Mouse (Mus musculus) CH12.LX (cell line): ENCODE data around the gene Acot13. TPM values are rescaled to one million over a fixed set of nuclear protein-coding genes. Genes with fewer than 3 reads are reported as not detected.

Source experiments
- DNase-seq: peaks from one replicate; pipeline ENCODE4 v3.0.0-alpha.2; 2013; ENCODE audit errors: extremely low read depth
- H3K27ac ChIP-seq: 2 replicates; pipeline ENCODE4 v1.5.1; 2012; ENCODE audit warnings: low read depth, mild to moderate bottlenecking, control low read depth, moderate library complexity; ENCODE audit not compliant: insufficient read depth
- H3K27me3 ChIP-seq: replicated peaks from 2 replicates; pipeline ENCODE3; 2012; ENCODE audit warnings: inconsistent platforms
- H3K36me3 ChIP-seq, 2 experiments: replicated peaks in 1 of 2; 2 replicates each; pipeline versions ENCODE3 to v1.6.1; 2012; ENCODE audit warnings: inconsistent platforms in 1 of 2, low read length in 1 of 2, mild to moderate bottlenecking in 1 of 2, mixed read lengths in 1 of 2, moderate library complexity in 1 of 2; ENCODE audit not compliant: control insufficient read depth in 1 of 2, insufficient read depth in 1 of 2
- H3K4me1 ChIP-seq, 2 experiments: 2 replicates each; pipeline ENCODE4 v1.6.1; 2012; ENCODE audit warnings: inconsistent platforms in 1 of 2, moderate library complexity in 1 of 2; ENCODE audit not compliant: insufficient read depth in 2 of 2, control insufficient read depth in 1 of 2
- H3K4me2 ChIP-seq: 2 replicates; pipeline ENCODE4 v1.6.1; 2012; ENCODE audit warnings: low read depth, mild to moderate bottlenecking, control low read depth; ENCODE audit not compliant: poor library complexity, insufficient read depth, severe bottlenecking
- H3K4me3 ChIP-seq, 3 experiments: fragments of 150-350 bp in 1 of 3; sonication (generic) in 1 of 3; replicated peaks in 1 of 3; 2 replicates each; pipeline versions ENCODE3 to v1.5.1; 2011 to 2012; ENCODE audit warnings: low read depth in 2 of 3, low read length in 2 of 3, mild to moderate bottlenecking in 2 of 3, moderate library complexity in 2 of 3, control low read depth in 1 of 3, improper control_type of control experiment in 1 of 3, inconsistent platforms in 1 of 3, mixed read lengths in 1 of 3; ENCODE audit not compliant: poor library complexity in 1 of 3
- H3K79me2 ChIP-seq: replicated peaks from 2 replicates; pipeline ENCODE4 v1.6.1; 2012; ENCODE audit warnings: mild to moderate bottlenecking, moderate library complexity; ENCODE audit not compliant: control insufficient read depth, poor library complexity, insufficient read depth, severe bottlenecking; ENCODE audit errors: extremely low read depth
- H3K9ac ChIP-seq: 2 replicates; pipeline ENCODE4 v1.6.1; 2012; ENCODE audit warnings: low read depth, mild to moderate bottlenecking, control low read depth, moderate library complexity; ENCODE audit not compliant: insufficient read depth
- H3K9me3 ChIP-seq: replicated peaks from 2 replicates; pipeline ENCODE3; 2012; ENCODE audit warnings: low read length, inconsistent platforms, mixed read lengths
- BHLHE40 ChIP-seq: IDR thresholded peaks from 2 replicates; pipeline ENCODE4 v1.6.1; 2011; ENCODE audit warnings: mild to moderate bottlenecking, low read depth, low read length, improper control_type of control experiment
- CHD2 ChIP-seq: IDR thresholded peaks from 2 replicates; pipeline ENCODE4 v1.6.1; 2011; ENCODE audit warnings: low read length, improper control_type of control experiment
- E2F4 ChIP-seq: IDR thresholded peaks from 2 replicates; pipeline ENCODE4 v1.6.1; 2011; ENCODE audit warnings: low read depth, low read length, improper control_type of control experiment; ENCODE audit not compliant: insufficient replicate concordance
- EP300 ChIP-seq: IDR thresholded peaks from 2 replicates; pipeline ENCODE4 v1.6.1; 2011; ENCODE audit warnings: low read length, improper control_type of control experiment
- ETS1 ChIP-seq: conservative IDR thresholded peaks from 2 replicates; pipeline ENCODE4 v1.6.1; 2012; ENCODE audit warnings: low read depth, mild to moderate bottlenecking, inconsistent platforms, low read length, improper control_type of control experiment, moderate library complexity
- HCFC1 ChIP-seq: IDR thresholded peaks from 2 replicates; pipeline ENCODE4 v1.6.1; 2012; ENCODE audit warnings: low read depth, mild to moderate bottlenecking, inconsistent platforms, low read length, improper control_type of control experiment
- JUN ChIP-seq: IDR thresholded peaks from 2 replicates; pipeline ENCODE4 v1.6.1; 2011; ENCODE audit warnings: low read depth, mild to moderate bottlenecking, low read length, improper control_type of control experiment, moderate library complexity; ENCODE audit not compliant: insufficient read depth
- JUND ChIP-seq: conservative IDR thresholded peaks from 2 replicates; pipeline ENCODE4 v1.6.1; 2011; ENCODE audit warnings: low read depth, low read length, improper control_type of control experiment
- MAFK ChIP-seq: IDR thresholded peaks from 2 replicates; pipeline ENCODE4 v1.6.1; 2011; ENCODE audit warnings: low read length, improper control_type of control experiment; ENCODE audit not compliant: insufficient replicate concordance
- MAX ChIP-seq: IDR thresholded peaks from 2 replicates; pipeline ENCODE4 v1.6.1; 2011; ENCODE audit warnings: low read length, improper control_type of control experiment
- MAZ ChIP-seq: IDR thresholded peaks from 2 replicates; pipeline ENCODE4 v1.6.1; 2012; ENCODE audit warnings: low read depth, mild to moderate bottlenecking, inconsistent platforms, low read length, improper control_type of control experiment, moderate library complexity
- MYC ChIP-seq: IDR thresholded peaks from 2 replicates; pipeline ENCODE4 v1.6.1; 2011; ENCODE audit warnings: low read depth, mild to moderate bottlenecking, improper control_type of control experiment, low read length
- NELFE ChIP-seq: IDR thresholded peaks from 2 replicates; pipeline ENCODE4 v1.6.1; 2011; ENCODE audit warnings: low read depth, low read length, improper control_type of control experiment
- POLR2A ChIP-seq: IDR thresholded peaks from 2 replicates; pipeline ENCODE4 v1.6.1; 2011; ENCODE audit warnings: low read depth, mild to moderate bottlenecking, improper control_type of control experiment, low read length
- RAD21 ChIP-seq: IDR thresholded peaks from 2 replicates; pipeline ENCODE4 v1.6.1; 2011; ENCODE audit warnings: low read depth, mild to moderate bottlenecking, low read length, improper control_type of control experiment, moderate library complexity
- SMC3 ChIP-seq: IDR thresholded peaks from 2 replicates; pipeline ENCODE4 v1.6.1; 2011; ENCODE audit warnings: low read depth, low read length, improper control_type of control experiment
- UBTF ChIP-seq: IDR thresholded peaks from 2 replicates; pipeline ENCODE4 v1.6.1; 2012; ENCODE audit warnings: low read depth, mild to moderate bottlenecking, inconsistent platforms, low read length, improper control_type of control experiment, moderate library complexity
- USF1 ChIP-seq: IDR thresholded peaks from 2 replicates; pipeline ENCODE4 v1.6.1; 2014; ENCODE audit warnings: low read depth, mild to moderate bottlenecking, inconsistent platforms, low read length, improper control_type of control experiment
- ZC3H11A ChIP-seq: IDR thresholded peaks from 2 replicates; pipeline ENCODE4 v1.6.1; 2012; ENCODE audit warnings: low read depth, mild to moderate bottlenecking, inconsistent platforms, low read length, improper control_type of control experiment
- ZKSCAN1 ChIP-seq: IDR thresholded peaks from 2 replicates; pipeline ENCODE4 v1.6.1; 2012; ENCODE audit warnings: low read depth, inconsistent platforms, low read length, improper control_type of control experiment, borderline replicate concordance
- dilution Hi-C: fragments of 300-500 bp; cut with MboI; formaldehyde crosslinking; loops from 2 replicates; pipeline ENCODE4 v1.14.3; 2020; ENCODE audit warnings: low sequenced_read_pairs; ENCODE audit not compliant: extremely low pct_unique_long_range_greater_than_20kb, extremely low pct_ligation_motif_present
- in situ Hi-C: fragments of 300-500 bp; cut with MboI; formaldehyde crosslinking; loops from 3 replicates; pipeline ENCODE4 v1.14.3; 2019; ENCODE audit warnings: low sequenced_read_pairs, low pct_ligation_motif_present, low pct_unique_long_range_greater_than_20kb, mixed read lengths
- polyA plus RNA-seq: library from polyadenylated mRNA; unstranded; fragments of >175 nt; gene quantifications from 2 replicates; pipeline ENCODE4 v1.2.1, GENCODE M21; 2012; ENCODE audit warnings: low read depth; ENCODE audit not compliant: insufficient read length
- total RNA-seq, 2 experiments: library from RNA; depleted of rRNA; stranded (reverse); fragments of 300-350 nt in 1 of 2; fragments of >200 nt in 1 of 2; gene quantifications; 2 replicates each; pipeline ENCODE4 v1.2.3; 2012 to 2014

Acot13 gene
- total and polyA plus RNA-seq, 3 experiments = 37.1 to 50.5 (median 45.5) TPM

DNA sequence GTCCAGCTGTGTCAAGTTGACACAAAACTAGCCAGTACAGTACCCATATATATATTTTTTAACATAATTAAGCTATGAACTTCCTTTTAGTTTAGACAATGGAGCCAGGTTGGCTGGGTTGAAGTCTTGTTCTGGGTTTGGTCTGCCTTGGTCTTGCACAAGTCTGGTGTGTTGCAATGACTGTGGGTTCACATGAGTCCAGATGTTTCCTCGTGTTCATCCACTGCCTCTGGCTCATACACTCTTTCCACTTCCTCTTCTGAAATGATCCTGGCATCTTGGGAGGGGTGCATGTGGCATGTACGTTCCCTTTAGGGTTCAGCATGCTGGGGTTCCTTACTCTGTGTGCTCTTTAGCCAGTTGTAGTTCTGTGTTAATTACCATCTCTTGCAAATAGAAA lies 40.0 kb downstream of the Acot13 start:
- dilution Hi-C loops = no loop called here
- no peak overlapping the region for H3K4me3 ChIP-seq

DNA sequence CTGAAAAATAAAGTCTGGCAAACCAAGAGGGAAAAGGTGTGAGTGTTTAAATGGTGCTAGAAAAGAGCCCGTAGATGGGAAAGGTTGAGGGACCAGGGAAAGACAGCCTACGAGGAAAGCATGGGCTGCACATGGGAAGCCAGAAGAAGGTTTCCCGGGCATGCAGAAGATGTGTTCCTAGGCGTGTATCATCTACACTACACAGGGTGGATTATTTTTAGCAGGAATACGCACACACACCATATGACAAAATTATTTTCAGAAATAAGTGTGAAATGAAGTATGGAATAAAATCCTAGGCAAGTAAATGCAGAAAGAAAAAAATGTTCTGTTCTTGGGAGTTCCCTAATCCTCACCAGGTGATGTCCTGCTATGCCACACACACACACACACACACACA lies 43.9 kb downstream of the Acot13 start:
- no peak for TF ChIP-seq POLR2A
- no peak for TF ChIP-seq MAFK
- TF ChIP-seq NELFE = no peak
- TF ChIP-seq BHLHE40 = no peak
- TF ChIP-seq RAD21 = no peak
- TF ChIP-seq MAZ = no peak
- TF ChIP-seq ETS1 = no peak
- TF ChIP-seq E2F4 = no peak
- Histone ChIP-seq H3K4me3 (no peak overlapping the region), H3K79me2 (no peaks in the 10 kb centered on the region), H3K4me2 (no peak overlapping the region), H3K9ac (no peak overlapping the region), H3K27ac (no peak overlapping the region), H3K36me3 (no peaks in the 10 kb centered on the region), H3K27me3 (no peaks in the 10 kb centered on the region), H3K4me1 (peaks cover 17 to 47% of the 10 kb centered on the region in 2 experiments), H3K9me3 (peaks cover 2% of the 10 kb centered on the region)
- dilution Hi-C loops = no loop called here
- no peak for DNase-seq
- in situ Hi-C loops = no loop called here

More for the DNA sequence above, 40.0 kb downstream of the Acot13 start:
- Histone ChIP-seq H3K27ac (no peak overlapping the region), H3K79me2 (no peaks in the 10 kb centered on the region), H3K9ac (no peak overlapping the region), H3K4me2 (no peak overlapping the region), H3K27me3 (no peaks in the 10 kb centered on the region), H3K4me1 (peaks cover 8 to 30% of the 10 kb centered on the region in 2 experiments), H3K9me3 (no peaks in the 10 kb centered on the region), H3K36me3 (no peaks in the 10 kb centered on the region)
- TF ChIP-seq SMC3 (no peak), CHD2 (no peak), MAX (no peak), E2F4 (no peak), ZKSCAN1 (no peak), JUN (no peak), MYC (peak; percentile 54; the same call in 1 of the 2 replicates), HCFC1 (no peak), EP300 (peak; percentile 45; the same call in 1 of the 2 replicates), ZC3H11A (no peak), JUND (no peak), BHLHE40 (peak; percentile 37; the same call in 1 of the 2 replicates), UBTF (no peak), USF1 (no peak)
- in situ Hi-C loops = no loop called here
- peak; percentile 35 for DNase-seq
